Mouse (Mus musculus): ENCODE data around the gene Gm20388. TPM values are rescaled to one million over a fixed set of nuclear protein-coding genes. Genes with fewer than 3 reads are reported as not detected.

The Gm20388 gene
- polyA plus RNA-seq, 1 experiment from 2014 or later, result 5.5 TPM

DNA sequence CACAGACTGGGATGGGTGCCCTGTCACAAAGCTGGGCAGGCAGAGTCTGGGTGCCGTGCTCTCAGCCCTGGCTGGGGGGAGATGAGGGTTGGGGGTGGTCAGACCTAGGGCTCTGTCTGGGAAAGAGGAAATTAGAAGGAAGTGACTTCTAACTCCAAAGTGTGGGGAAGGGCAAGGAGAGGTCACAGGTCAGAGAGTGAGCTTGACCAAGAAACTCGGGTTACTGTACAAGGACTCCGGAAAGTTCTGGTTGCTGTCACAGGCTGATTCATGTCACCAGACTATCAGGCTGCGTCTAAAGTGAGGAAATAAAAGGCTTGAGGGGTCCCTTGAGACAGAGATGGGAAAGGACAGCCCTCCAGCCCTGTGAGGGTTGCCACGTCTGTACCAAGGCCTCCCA, 1408.8 kb downstream of the Gm20388 start:
- Histone ChIP-seq H3K27me3 (ENCODE audit: poor library complexity, severe bottlenecking) (no peaks in the 10 kb centered on the region; the same call in 1 of the 2 replicates), H3K4me1 (peaks cover 28% of the 10 kb centered on the region), H3K9me3 (no peaks in the 10 kb centered on the region), H3K27ac (peak overlapping the region; percentile 40; the same call in 1 of the 2 replicates), H3K4me3 (no peak overlapping the region), H3K36me3 (replicated peaks) (no peaks in the 10 kb centered on the region)
- no peak for DNase-seq (ENCODE audit: extremely low spot score, low spot score)
- WGBS, result 69% methylated on average over 5 of the region's 5 CpGs

DNA sequence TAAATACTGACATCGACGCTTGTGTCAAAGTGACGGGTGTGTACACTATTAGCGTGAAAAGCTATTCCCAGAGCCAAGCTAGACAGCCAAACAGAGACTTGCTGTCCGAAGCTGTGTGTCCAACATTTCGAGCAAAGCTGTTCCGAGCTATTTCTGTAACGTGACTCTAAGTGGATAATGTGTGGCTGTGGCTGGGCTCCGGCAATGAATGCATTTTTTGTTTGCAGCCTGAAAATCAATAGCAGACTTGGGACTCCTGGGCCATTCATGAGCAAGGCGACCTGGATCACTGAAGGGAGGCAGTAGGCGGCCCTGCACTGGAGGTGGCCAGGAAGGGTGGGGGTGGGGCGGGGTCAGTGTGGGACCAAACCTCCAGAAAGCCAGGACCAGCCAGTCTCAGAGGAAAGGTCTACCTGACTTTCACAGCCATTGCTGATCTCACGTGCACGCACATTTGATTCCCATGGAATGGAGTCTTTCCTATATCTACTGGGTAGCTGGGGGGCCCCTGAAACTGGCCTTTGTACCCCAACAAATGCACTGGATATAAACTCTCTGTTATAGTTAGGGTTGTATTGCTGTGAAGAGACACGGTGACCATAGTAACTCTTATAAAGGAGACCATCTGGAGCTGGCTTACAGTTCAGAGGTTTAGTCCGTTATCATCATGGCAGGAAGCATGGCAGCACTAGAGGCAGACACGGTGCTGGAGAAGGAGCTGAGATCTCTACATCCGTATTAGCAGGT, 1415.7 kb downstream of the Gm20388 start:
- WGBS, result 52% methylated on average over 18 of the region's 18 CpGs

GRCm38 (mm10) chr8:121332436-121332835, 1421.8 kb downstream of the Gm20388 start:
- peaks cover 21% of the 10 kb centered on the region for H3K4me1 ChIP-seq
- H3K36me3 ChIP-seq (replicated peaks), result no peaks in the 10 kb centered on the region
- 75% methylated on average over 8 of the region's 8 CpGs for WGBS
- H3K27ac ChIP-seq, result 0 out of 2 replicates have a peak overlapping the region, but pooled peaks have one; percentile 12
- no peak overlapping the region for H3K4me3 ChIP-seq
- DNase-seq (ENCODE audit: extremely low spot score, low spot score), result no peak
- H3K9me3 ChIP-seq, result peaks cover 8% of the 10 kb centered on the region
- H3K27me3 ChIP-seq (ENCODE audit: poor library complexity, severe bottlenecking), result no peaks in the 10 kb centered on the region

More for the DNA sequence above, 1415.7 kb downstream of the Gm20388 start:
- peak overlapping the region; percentile 79 for H3K27ac ChIP-seq
- no peaks in the 10 kb centered on the region for H3K36me3 ChIP-seq (replicated peaks)
- no peaks in the 10 kb centered on the region for H3K9me3 ChIP-seq
- no peaks in the 10 kb centered on the region for H3K27me3 ChIP-seq (ENCODE audit: poor library complexity, severe bottlenecking)
- DNase-seq (ENCODE audit: extremely low spot score, low spot score), result peak; percentile 32
- H3K4me1 ChIP-seq, result peaks cover 24% of the 10 kb centered on the region
- no peak overlapping the region for H3K4me3 ChIP-seq

DNA sequence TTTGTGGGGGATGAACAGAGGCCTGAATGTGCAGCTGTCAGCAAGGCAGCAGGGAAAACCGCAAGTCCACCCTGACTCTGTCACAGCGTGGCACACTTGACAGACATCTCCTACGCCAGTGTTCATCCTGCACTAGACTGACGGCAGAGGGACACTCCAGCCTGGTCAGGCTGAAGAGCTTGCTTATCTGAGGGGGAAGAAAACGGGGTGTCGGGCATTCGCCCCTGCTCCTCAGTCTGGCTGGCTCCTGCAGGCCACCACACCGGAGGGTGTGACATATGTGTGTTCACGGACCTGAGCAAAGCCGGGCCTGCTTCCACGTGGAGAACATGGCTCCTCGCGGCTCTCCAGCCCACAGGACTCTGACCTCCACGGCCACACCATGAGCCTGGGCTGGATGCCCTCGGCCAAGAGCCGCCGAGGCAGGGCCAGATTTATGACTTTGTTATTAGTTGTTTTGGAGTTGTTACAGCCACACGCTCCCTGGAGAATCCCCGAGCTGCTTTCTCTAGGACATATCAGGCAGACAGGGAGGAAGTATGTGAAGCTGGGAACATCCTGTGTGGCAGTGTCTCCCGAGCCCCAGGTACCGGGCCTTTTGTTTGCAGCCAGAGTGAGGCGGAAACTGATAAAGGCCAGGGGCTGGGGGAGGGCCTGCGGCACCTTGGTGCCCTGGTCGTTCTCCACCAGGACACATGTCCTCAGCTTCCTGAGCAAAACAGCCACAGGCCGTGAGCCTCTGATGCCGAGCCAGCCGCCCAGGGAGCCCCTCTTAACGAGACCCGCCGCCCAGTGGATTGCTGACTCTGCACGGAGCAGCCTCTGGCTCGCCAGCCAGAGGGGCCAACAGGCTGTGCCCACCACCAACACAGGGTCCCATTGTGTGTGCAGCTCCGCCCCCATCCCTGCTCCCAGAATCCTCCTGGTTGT, 1424.1 kb downstream of the Gm20388 start:
- H3K4me3 ChIP-seq, result no peak overlapping the region
- H3K36me3 ChIP-seq (replicated peaks), result no peaks in the 10 kb centered on the region
- H3K9me3 ChIP-seq, result peaks cover 8% of the 10 kb centered on the region
- WGBS, result 70% methylated on average over 33 of the region's 33 CpGs
- peaks cover 21% of the 10 kb centered on the region for H3K4me1 ChIP-seq
- H3K27ac ChIP-seq, result peak overlapping the region; percentile 84
- DNase-seq (ENCODE audit: extremely low spot score, low spot score), result no peak
- H3K27me3 ChIP-seq (ENCODE audit: poor library complexity, severe bottlenecking), result no peaks in the 10 kb centered on the region

DNA sequence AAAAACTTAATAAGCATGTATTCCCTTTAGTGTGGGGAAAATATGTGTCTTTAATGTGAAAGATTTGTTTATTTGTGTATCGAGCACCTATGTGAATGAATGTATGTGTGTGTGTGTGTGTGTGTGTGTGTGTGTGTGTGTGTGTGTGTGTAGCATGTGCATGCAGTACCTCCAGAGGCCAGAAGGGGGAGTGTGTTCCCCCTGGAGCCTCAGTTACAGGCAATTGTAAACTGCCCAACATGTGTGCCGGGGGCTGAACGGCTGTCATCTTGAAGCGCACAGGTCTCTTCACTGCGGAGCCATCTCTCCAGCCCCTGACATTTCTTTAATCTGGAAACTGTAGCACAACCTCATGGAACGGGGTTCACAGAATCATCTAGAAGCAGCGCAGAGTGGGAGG, 1425.0 kb downstream of the Gm20388 start:
- peaks cover 8% of the 10 kb centered on the region for H3K9me3 ChIP-seq
- H3K4me1 ChIP-seq, result peaks cover 25% of the 10 kb centered on the region
- H3K36me3 ChIP-seq (replicated peaks), result no peaks in the 10 kb centered on the region
- H3K27me3 ChIP-seq (ENCODE audit: poor library complexity, severe bottlenecking), result no peaks in the 10 kb centered on the region
- DNase-seq (ENCODE audit: extremely low spot score, low spot score), result no peak
- no peak overlapping the region for H3K4me3 ChIP-seq
- no peak overlapping the region for H3K27ac ChIP-seq
- WGBS, result 96% methylated on average over 7 of the region's 7 CpGs

DNA sequence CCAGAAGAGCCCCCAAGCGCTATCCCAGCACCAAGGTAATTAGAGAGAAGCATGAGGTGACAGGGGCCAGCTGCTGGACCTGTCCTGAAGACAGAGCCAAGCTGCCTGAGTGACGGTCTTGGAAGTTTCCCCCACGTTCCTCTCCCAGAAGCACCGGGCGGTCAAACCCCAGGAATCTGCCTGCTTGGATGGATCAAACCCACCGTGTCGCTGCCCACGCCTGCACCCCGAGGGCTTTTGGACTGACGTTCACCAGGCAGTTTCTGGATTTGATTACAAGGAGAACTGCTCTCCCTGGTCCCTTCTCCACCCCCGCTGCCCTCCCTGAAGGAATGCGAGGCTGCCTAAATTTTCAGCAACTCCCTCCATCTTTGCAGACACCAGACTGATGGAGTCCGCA, 1432.3 kb downstream of the Gm20388 start:
- DNase-seq (ENCODE audit: extremely low spot score, low spot score), result no peak
- H3K9me3 ChIP-seq, result no peaks in the 10 kb centered on the region
- peaks cover 6% of the 10 kb centered on the region; the same call in 1 of the 2 replicates for H3K27me3 ChIP-seq (ENCODE audit: poor library complexity, severe bottlenecking)
- no peaks in the 10 kb centered on the region for H3K36me3 ChIP-seq (replicated peaks)
- whole genome bisulfite sequencing, result 66% methylated on average over 13 of the region's 13 CpGs
- peaks cover 32% of the 10 kb centered on the region for H3K4me1 ChIP-seq
- H3K27ac ChIP-seq, result peak overlapping the region; percentile 48; the same call in 1 of the 2 replicates
- no peak overlapping the region for H3K4me3 ChIP-seq

- 92% methylated on average over 9 of the region's 9 CpGs for WGBS
- Histone ChIP-seq H3K36me3 (replicated peaks) (no peaks in the 10 kb centered on the region), H3K27ac (peak overlapping the region; percentile 30; the same call in 1 of the 2 replicates), H3K4me1 (peaks cover 47% of the 10 kb centered on the region), H3K27me3 (ENCODE audit: poor library complexity, severe bottlenecking) (peaks cover 6% of the 10 kb centered on the region; the same call in 1 of the 2 replicates), H3K4me3 (no peak overlapping the region), H3K9me3 (no peaks in the 10 kb centered on the region)
- DNase-seq (ENCODE audit: extremely low spot score, low spot score), result no peak
Observed at GRCm38 (mm10) chr8:121344486-121344885, 1433.8 kb downstream of the Gm20388 start.

- Histone ChIP-seq H3K27me3 (ENCODE audit: poor library complexity, severe bottlenecking) (peaks cover 6% of the 10 kb centered on the region; the same call in 1 of the 2 replicates), H3K4me3 (no peak overlapping the region), H3K27ac (no peak overlapping the region), H3K36me3 (replicated peaks) (no peaks in the 10 kb centered on the region), H3K9me3 (no peaks in the 10 kb centered on the region), H3K4me1 (peaks cover 43% of the 10 kb centered on the region)
- DNase-seq (ENCODE audit: extremely low spot score, low spot score), result no peak
- WGBS, result 91% methylated on average over 13 of the region's 13 CpGs
Observed at GRCm38 (mm10) chr8:121346175-121346574, 1435.5 kb downstream of the Gm20388 start.

DNA sequence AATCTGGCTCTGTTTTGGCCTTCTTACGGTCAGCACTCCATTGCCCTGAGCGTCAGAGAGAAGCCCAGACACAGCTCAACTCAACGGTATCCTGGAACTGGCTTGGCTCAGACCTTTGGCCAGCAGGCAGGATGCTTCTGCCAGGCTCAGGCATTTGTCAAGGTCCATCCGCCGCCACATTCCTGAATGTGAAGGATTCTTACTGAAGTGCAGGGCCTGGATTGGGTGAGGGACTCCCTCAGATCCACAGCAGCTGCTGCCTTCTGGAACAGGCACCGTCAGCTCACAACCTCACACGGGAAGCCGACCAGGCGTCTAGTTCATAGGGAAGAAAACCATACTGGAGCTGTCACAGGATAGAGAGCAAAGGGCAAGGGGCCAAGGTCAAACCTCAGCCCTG, 1436.2 kb downstream of the Gm20388 start:
- Histone ChIP-seq H3K4me3 (no peak overlapping the region), H3K27ac (peak overlapping the region; percentile 3; the same call in 1 of the 2 replicates), H3K27me3 (ENCODE audit: poor library complexity, severe bottlenecking) (peaks cover 6% of the 10 kb centered on the region), H3K36me3 (replicated peaks) (no peaks in the 10 kb centered on the region), H3K9me3 (no peaks in the 10 kb centered on the region), H3K4me1 (peaks cover 43% of the 10 kb centered on the region)
- DNase-seq (ENCODE audit: extremely low spot score, low spot score), result no peak
- 72% methylated on average over 9 of the region's 9 CpGs for WGBS

DNA sequence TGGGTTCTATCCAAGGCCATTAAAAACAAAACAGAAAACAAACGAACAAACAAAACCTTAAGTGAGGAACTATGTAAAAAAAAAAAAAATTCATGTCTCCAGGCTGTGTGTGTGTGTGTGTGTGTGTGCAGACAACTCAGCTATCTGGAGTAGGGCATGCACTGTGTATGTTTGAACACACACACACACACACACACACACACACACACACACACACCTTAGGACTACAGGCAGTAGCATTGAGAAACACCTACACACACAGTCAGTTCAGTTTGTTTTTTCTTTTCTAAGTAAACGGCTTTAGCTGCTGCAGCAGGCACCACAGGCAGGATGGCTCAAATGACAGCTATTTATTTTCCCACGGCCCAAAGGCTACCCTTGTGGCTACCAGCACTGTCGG, 1438.4 kb downstream of the Gm20388 start:
- Histone ChIP-seq H3K27me3 (ENCODE audit: poor library complexity, severe bottlenecking) (peaks cover 19% of the 10 kb centered on the region), H3K4me1 (peaks cover 31% of the 10 kb centered on the region), H3K36me3 (replicated peaks) (no peaks in the 10 kb centered on the region), H3K4me3 (no peak overlapping the region), H3K27ac (no peak overlapping the region), H3K9me3 (no peaks in the 10 kb centered on the region)
- no peak for DNase-seq (ENCODE audit: extremely low spot score, low spot score)
- WGBS, result 47% methylated on average over 4 of the region's 4 CpGs

DNA sequence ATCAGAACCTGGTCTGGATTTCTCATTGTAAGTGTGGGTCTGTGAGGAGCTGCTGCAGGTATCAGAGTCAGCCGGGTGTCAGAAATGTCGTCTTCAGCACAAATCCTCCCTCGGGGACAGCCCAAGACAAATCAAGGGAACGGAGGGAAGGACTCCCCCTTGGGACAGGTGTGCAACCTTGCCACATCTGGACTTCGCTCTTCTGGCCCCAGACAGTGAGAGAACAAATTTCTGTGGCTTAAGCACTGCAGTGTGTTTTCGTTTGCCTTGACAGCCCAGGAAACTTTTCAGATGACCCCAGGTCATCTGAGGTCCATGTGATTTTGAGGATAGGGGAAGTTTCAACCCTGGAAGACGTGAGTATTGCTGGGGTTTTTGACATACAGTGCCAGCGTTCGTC, 1440.2 kb downstream of the Gm20388 start:
- DNase-seq (ENCODE audit: extremely low spot score, low spot score), result no peak
- WGBS, result 79% methylated on average over 9 of the region's 9 CpGs
- no peak overlapping the region for H3K4me3 ChIP-seq
- H3K4me1 ChIP-seq, result peaks cover 25% of the 10 kb centered on the region
- H3K27me3 ChIP-seq (ENCODE audit: poor library complexity, severe bottlenecking), result peaks cover 31% of the 10 kb centered on the region
- H3K36me3 ChIP-seq (replicated peaks), result no peaks in the 10 kb centered on the region
- no peaks in the 10 kb centered on the region for H3K9me3 ChIP-seq
- no peak overlapping the region for H3K27ac ChIP-seq

DNA sequence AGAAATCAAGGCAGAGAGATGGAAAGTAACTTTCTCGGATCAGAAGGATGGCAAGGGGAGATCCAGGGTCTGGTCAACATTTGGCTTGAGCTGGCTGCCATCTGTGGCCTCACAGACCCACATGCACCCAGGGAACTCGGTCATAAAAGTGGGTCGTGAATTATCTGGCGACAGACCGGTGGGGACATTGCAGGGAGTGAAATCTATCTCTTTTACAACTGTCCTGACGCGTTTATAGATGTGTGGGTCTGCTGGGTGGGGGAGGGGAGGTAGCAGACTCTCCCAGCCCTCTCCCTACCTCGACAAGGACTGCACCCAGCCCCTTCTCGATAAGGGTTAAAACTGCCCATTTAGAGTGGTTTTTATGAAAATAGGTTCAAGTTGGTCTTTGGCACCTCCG, 1444.2 kb downstream of the Gm20388 start:
- H3K4me1 ChIP-seq, result peaks cover 26% of the 10 kb centered on the region
- H3K4me3 ChIP-seq, result no peak overlapping the region
- H3K36me3 ChIP-seq (replicated peaks), result no peaks in the 10 kb centered on the region
- WGBS, result 84% methylated on average over 10 of the region's 10 CpGs
- peaks cover 67% of the 10 kb centered on the region for H3K27me3 ChIP-seq (ENCODE audit: poor library complexity, severe bottlenecking)
- DNase-seq (ENCODE audit: extremely low spot score, low spot score), result no peak
- H3K27ac ChIP-seq, result no peak overlapping the region
- no peaks in the 10 kb centered on the region for H3K9me3 ChIP-seq
